In the genomic region with DNA sequence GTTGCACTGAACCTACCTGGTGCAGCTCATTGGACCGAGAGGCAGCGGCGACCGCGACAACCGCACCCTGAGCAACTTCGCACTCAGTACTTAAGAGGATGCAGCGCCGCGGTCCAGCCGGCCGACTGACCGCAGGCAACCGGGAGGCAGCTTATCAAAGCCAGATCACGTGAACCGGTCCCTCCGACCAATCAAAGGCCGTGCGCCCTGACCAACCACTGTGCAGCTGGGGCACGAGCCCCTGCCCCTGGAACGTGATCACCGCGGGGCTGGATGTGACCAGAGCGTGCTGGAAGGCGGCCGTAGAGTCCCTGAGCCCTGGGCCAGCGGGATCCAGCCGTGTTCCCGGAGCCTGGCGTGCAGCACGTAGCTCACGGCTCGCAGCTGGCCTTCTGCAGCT, we compare ENCODE assay signal across 8 mouse cellular contexts. TPM values are rescaled to one million over a fixed set of nuclear protein-coding genes. Genes with fewer than 3 reads are reported as not detected.
DNase-seq lines count a peak whose midpoint lies in the region; ATAC-seq and TF ChIP-seq lines count a peak whose summit lies in the region.

A gene (minus strand): TSS at position 117 of the 400 bp plus-strand sequence.

- H3K4me2 ChIP-seq in heart, embryonic 12.5 days: peak within 1 kb of the TSS; percentile 74
- H3K4me2 ChIP-seq in kidney, embryonic 16.5 days (replicated peaks; ENCODE audit: low read depth, low read length): peak within 1 kb of the TSS; percentile 75
- peak within 1 kb of the TSS; percentile 59 for H3K4me2 ChIP-seq in limb, embryonic 15.5 days
- H3K4me2 ChIP-seq in midbrain, postnatal 0 days (ENCODE audit: low read depth, low read length, poor library complexity, severe bottlenecking): peak within 1 kb of the TSS; percentile 89
- peak within 1 kb of the TSS; percentile 60 for H3K4me2 ChIP-seq in stomach, embryonic 15.5 days

- ATAC-seq in erythroblast, adult 5-6 weeks (replicated peaks; ENCODE audit: low FRiP score, poor library complexity, severe bottlenecking): no peak
- peak; percentile 98 for ATAC-seq in heart, embryonic 12.5 days (ENCODE audit: insufficient number of reproducible peaks, low FRiP score)
- ATAC-seq in kidney, embryonic 16.5 days (ENCODE audit: low FRiP score, low TSS enrichment): peak; percentile 100
- peak; percentile 99 for ATAC-seq in limb, embryonic 15.5 days (ENCODE audit: insufficient number of reproducible peaks, low FRiP score, low TSS enrichment, low read depth)
- ATAC-seq in midbrain, postnatal 0 days (ENCODE audit: low FRiP score): peak; percentile 96
- peak; percentile 100 for ATAC-seq in stomach, embryonic 15.5 days (ENCODE audit: insufficient read depth, low FRiP score, low read depth)

- peak; percentile 98 for TF ChIP-seq POLR2A in embryonic fibroblast, embryonic 13.5 days (IDR thresholded peaks at IDR 0.05; ENCODE audit: low read depth, low read length)

- H3K9me3 ChIP-seq in erythroblast, embryonic 14.5 days (ENCODE audit: control insufficient read depth, low read length): peaks cover 3% of the 10 kb centered on the region
- H3K9me3 ChIP-seq in heart, embryonic 12.5 days (replicated peaks): peaks cover 3% of the 10 kb centered on the region; the same call in 1 of the 2 replicates
- peaks cover 5% of the 10 kb centered on the region; the same call in 1 of the 2 replicates for H3K9me3 ChIP-seq in kidney, embryonic 16.5 days (ENCODE audit: low read length)
- no peaks in the 10 kb centered on the region for H3K9me3 ChIP-seq in limb, embryonic 15.5 days
- H3K9me3 ChIP-seq in midbrain, postnatal 0 days (ENCODE audit: low read length): no peaks in the 10 kb centered on the region
- H3K9me3 ChIP-seq in stomach, embryonic 15.5 days: no peaks in the 10 kb centered on the region

- TF ChIP-seq CTCF in embryonic fibroblast, embryonic 13.5 days (IDR thresholded peaks at IDR 0.05; ENCODE audit: borderline replicate concordance, insufficient read depth, low read length): no peak
- no peak for TF ChIP-seq CTCF in midbrain, postnatal 0 days (IDR thresholded peaks at IDR 0.05)

- H3K36me3 ChIP-seq in erythroblast, embryonic 14.5 days (ENCODE audit: control insufficient read depth): no peaks in the 10 kb centered on the region
- H3K36me3 ChIP-seq in heart, embryonic 12.5 days: peaks cover 25% of the 10 kb centered on the region
- peaks cover 23% of the 10 kb centered on the region for H3K36me3 ChIP-seq in kidney, embryonic 16.5 days (ENCODE audit: insufficient read depth, low read length)
- H3K36me3 ChIP-seq in limb, embryonic 15.5 days: peaks cover 15% of the 10 kb centered on the region
- H3K36me3 ChIP-seq in midbrain, postnatal 0 days (ENCODE audit: insufficient read depth, low read length): no peaks in the 10 kb centered on the region
- H3K36me3 ChIP-seq in stomach, embryonic 15.5 days: peaks cover 17% of the 10 kb centered on the region

- peak within 1 kb of the TSS; percentile 90 for H3K9ac ChIP-seq in heart, embryonic 12.5 days
- H3K9ac ChIP-seq in kidney, embryonic 16.5 days (replicated peaks; ENCODE audit: low read length): peak within 1 kb of the TSS; percentile 73
- H3K9ac ChIP-seq in limb, embryonic 15.5 days: peak within 1 kb of the TSS; percentile 57
- H3K9ac ChIP-seq in midbrain, postnatal 0 days (replicated peaks; ENCODE audit: low read length, poor library complexity, severe bottlenecking): peak within 1 kb of the TSS; percentile 59
- peak within 1 kb of the TSS; percentile 29; the same call in 1 of the 2 replicates for H3K9ac ChIP-seq in stomach, embryonic 15.5 days

- H3K4me1 ChIP-seq in erythroblast, embryonic 14.5 days (ENCODE audit: control insufficient read depth): peaks cover 2% of the 10 kb centered on the region; the same call in 1 of the 2 replicates
- H3K4me1 ChIP-seq in embryonic fibroblast, embryonic 13.5 days (ENCODE audit: control insufficient read depth, insufficient read depth, low read length): peaks cover 3% of the 10 kb centered on the region; the same call in 1 of the 2 replicates
- peaks cover 17% of the 10 kb centered on the region for H3K4me1 ChIP-seq in heart, embryonic 12.5 days (replicated peaks)
- H3K4me1 ChIP-seq in kidney, embryonic 16.5 days (ENCODE audit: insufficient read depth, low read length): peaks cover 6% of the 10 kb centered on the region
- H3K4me1 ChIP-seq in limb, embryonic 15.5 days: peaks cover 7% of the 10 kb centered on the region
- H3K4me1 ChIP-seq in midbrain, postnatal 0 days (ENCODE audit: insufficient read depth, low read length): 0 out of 2 replicates have a peak, but pooled peaks cover 2% of the 10 kb centered on the region
- no peaks in the 10 kb centered on the region for H3K4me1 ChIP-seq in stomach, embryonic 15.5 days

- peak; percentile 95 for DNase-seq in midbrain, postnatal 0 days (ENCODE audit: low spot score)

- no peak within 1 kb of the TSS; the same call in 1 of the 2 replicates for H3K27ac ChIP-seq in embryonic fibroblast, embryonic 13.5 days (ENCODE audit: insufficient read depth, low read length)
- peak within 1 kb of the TSS; percentile 98 for H3K27ac ChIP-seq in heart, embryonic 12.5 days (ENCODE audit: poor library complexity, severe bottlenecking)
- peak within 1 kb of the TSS; percentile 92 for H3K27ac ChIP-seq in kidney, embryonic 16.5 days (ENCODE audit: low read length)
- peak within 1 kb of the TSS; percentile 94 for H3K27ac ChIP-seq in limb, embryonic 15.5 days
- H3K27ac ChIP-seq in midbrain, postnatal 0 days (ENCODE audit: low read depth, low read length): peak within 1 kb of the TSS; percentile 51
- peak within 1 kb of the TSS; percentile 92 for H3K27ac ChIP-seq in stomach, embryonic 15.5 days

- peaks cover 23% of the 10 kb centered on the region for H3K27me3 ChIP-seq in erythroblast, embryonic 14.5 days (ENCODE audit: control insufficient read depth)
- H3K27me3 ChIP-seq in heart, embryonic 12.5 days (replicated peaks): no peaks in the 10 kb centered on the region
- H3K27me3 ChIP-seq in kidney, embryonic 16.5 days (ENCODE audit: insufficient read depth, low read length): no peaks in the 10 kb centered on the region
- no peaks in the 10 kb centered on the region for H3K27me3 ChIP-seq in limb, embryonic 15.5 days
- H3K27me3 ChIP-seq in midbrain, postnatal 0 days (ENCODE audit: insufficient read depth, low read length): no peaks in the 10 kb centered on the region
- no peaks in the 10 kb centered on the region for H3K27me3 ChIP-seq in stomach, embryonic 15.5 days (replicated peaks)

- peak within 1 kb of the TSS; percentile 30 for H3K4me3 ChIP-seq in erythroblast, embryonic 14.5 days (replicated peaks)
- peak within 1 kb of the TSS; percentile 27 for H3K4me3 ChIP-seq in embryonic fibroblast, embryonic 13.5 days (ENCODE audit: insufficient read depth, low read length)
- H3K4me3 ChIP-seq in heart, embryonic 12.5 days: peak within 1 kb of the TSS; percentile 72
- H3K4me3 ChIP-seq in kidney, embryonic 16.5 days (ENCODE audit: low read length): peak within 1 kb of the TSS; percentile 61
- H3K4me3 ChIP-seq in limb, embryonic 15.5 days: peak within 1 kb of the TSS; percentile 55
- peak within 1 kb of the TSS; percentile 55 for H3K4me3 ChIP-seq in midbrain, postnatal 0 days (ENCODE audit: low read depth, low read length)
- peak within 1 kb of the TSS; percentile 52 for H3K4me3 ChIP-seq in stomach, embryonic 15.5 days (replicated peaks)

- WGBS in heart, embryonic 12.5 days: under 1% methylated on average over 33 of the region's 33 CpGs
- under 1% methylated on average over 33 of the region's 33 CpGs for WGBS in kidney, embryonic 16.5 days
- WGBS in limb, embryonic 15.5 days: under 1% methylated on average over 33 of the region's 33 CpGs
- WGBS in midbrain, postnatal 0 days: under 1% methylated on average over 33 of the region's 33 CpGs
- under 1% methylated on average over 33 of the region's 33 CpGs for WGBS in stomach, embryonic 15.5 days

RNA-seq across cellular contexts. Expression of the gene that starts here (rescaled TPM):
- polyA plus RNA-seq in erythroblast, embryonic 14.5 days (2012): not detected in 2 replicates
- not detected in 2 replicates for total RNA-seq in erythroblast, adult 5-6 weeks (2015; ENCODE audit: low replicate concordance)
- total RNA-seq in erythroblast, adult 5-6 weeks (2017; ENCODE audit: low replicate concordance): not detected in 2 replicates
- polyA plus RNA-seq in embryonic fibroblast, embryonic 13.5 days (2011; ENCODE audit: insufficient read length, low read depth, missing spikeins): 3.2 and 4.9 TPM in 2 replicates
- polyA plus RNA-seq in heart, embryonic 12.5 days (2016; fragmentation: Nextera tagmentation; extraction: Ambion mirVana): 53.3 and 55.1 TPM in 2 replicates
- polyA plus RNA-seq in kidney, embryonic 16.5 days (2015; fragmentation: Nextera tagmentation; extraction: Ambion mirVana): 22.1 and 24.5 TPM in 2 replicates
- polyA plus RNA-seq in limb, embryonic 15.5 days (2015; fragmentation: Nextera tagmentation; extraction: Ambion mirVana): 20.6 and 21.4 TPM in 2 replicates
- total RNA-seq in midbrain, postnatal 0 days (2014; rRNA removed): 26.2 and 26.7 TPM in 2 replicates
- 8.4 and 9.9 TPM in 2 replicates for polyA plus RNA-seq in midbrain, postnatal 0 days (2015; fragmentation: Nextera tagmentation; extraction: Ambion mirVana)
- polyA plus RNA-seq in stomach, embryonic 15.5 days (2015; fragmentation: Nextera tagmentation; extraction: Ambion mirVana): 20.8 and 22.0 TPM in 2 replicates

Comparison
In these comparisons a context has a peak if more than half of its experiments do, and no peak if none do; other contexts are left out.
1. RNA of the gene that starts here (total RNA-seq): 26.2 to 26.7 TPM in midbrain, postnatal 0 days; not detected in erythroblast, adult 5-6 weeks; every median in the first group is over 10 times any median in the second.
2. H3K9ac ChIP-seq: peak in every context shown above with its lines; median percentile 90 in heart, embryonic 12.5 days; 73 in kidney, embryonic 16.5 days; 59 in midbrain, postnatal 0 days; 57 in limb, embryonic 15.5 days; 29 in stomach, embryonic 15.5 days.
3. Peak in every context shown above with its lines, with median percentiles within 50 percentile points of each other: H3K4me3 ChIP-seq and H3K4me2 ChIP-seq.